Mouse (Mus musculus): Measurements from ENCODE around the gene Slc25a39.
"Not testable (repeated sequence)": the region's sequence is repeated elsewhere in the genome, so short reads cannot be mapped to it uniquely, and the experiment has no call there.

GRCm38 (mm10) chr11:102410345-102410744, 2.6 kb upstream of the Slc25a39 start:
- not testable (repeated sequence) for TF ChIP-seq EP300 (IDR thresholded peaks at IDR 0.05; ENCODE audit: low read length); BHLHE40 (IDR thresholded peaks at IDR 0.05; ENCODE audit: low read depth, low read length); RAD21 (IDR thresholded peaks at IDR 0.05; ENCODE audit: low read depth, low read length); SMC3 (IDR thresholded peaks at IDR 0.05; ENCODE audit: low read depth, low read length); SIN3A (IDR thresholded peaks at IDR 0.05; ENCODE audit: low read length); POLR2AphosphoS2 (IDR thresholded peaks at IDR 0.05; ENCODE audit: low read depth, low read length); CTCF (conservative IDR thresholded peaks at IDR 0.05 in 1 of 2, IDR thresholded peaks at IDR 0.05 in 1 of 2; ENCODE audit: low read depth in 2 of 2, low read length in 2 of 2); JUN (IDR thresholded peaks at IDR 0.05; ENCODE audit: insufficient read depth, low read depth, low read length); POLR2A (IDR thresholded peaks at IDR 0.05; ENCODE audit: low read depth, low read length); RCOR1 (conservative IDR thresholded peaks at IDR 0.05; ENCODE audit: low read depth, low read length)

All from CH12.LX (cell line).